Mouse (Mus musculus) left cerebral cortex, adult 2 months (tissue): ENCODE results near the gene Ell. TPM values are rescaled to one million over a fixed set of nuclear protein-coding genes. Genes with fewer than 3 reads are reported as not detected.
A peak's percentile ranks its signal among the peaks of the same experiment; 100 is the strongest.
"Not testable (repeated sequence)": the region's sequence is repeated elsewhere in the genome, so short reads cannot be mapped to it uniquely, and the experiment has no call there.

ENCODE experiments used
- DNase-seq, 2 experiments: peaks; one replicate each; pipeline ENCODE4 v3.0.0; 2021 to 2022; ENCODE audit warnings: low spot score in 2 of 2, mixed read lengths in 1 of 2; ENCODE audit errors: extremely low spot score in 1 of 2
- H3K27ac ChIP-seq: fragments of 200-600 bp; 2 replicates; pipeline ENCODE4 v1.8.1; 2022
- H3K4me3 ChIP-seq: fragments of 200-600 bp; 2 replicates; pipeline ENCODE4 v1.8.1; 2022
- CTCF ChIP-seq: fragments of 200-600 bp; IDR thresholded peaks from 2 replicates; pipeline ENCODE4 v1.8.1; 2022; ENCODE audit warnings: antibody characterized with exemption, mild to moderate bottlenecking, moderate library complexity
- intact Hi-C: fragments of 180-260 bp; cut with DNase I; formaldehyde crosslinking; loops from one replicate; pipeline ENCODE4 v1.15.1; 2025
- total RNA-seq, 2 experiments: library from RNA; stranded (reverse); gene quantifications; 2 replicates each; pipeline ENCODE4 v1.2.3; 2021

Gene Ell
- total RNA-seq, 2 experiments from 2014 or later: 18.6 to 20.8 TPM

DNA sequence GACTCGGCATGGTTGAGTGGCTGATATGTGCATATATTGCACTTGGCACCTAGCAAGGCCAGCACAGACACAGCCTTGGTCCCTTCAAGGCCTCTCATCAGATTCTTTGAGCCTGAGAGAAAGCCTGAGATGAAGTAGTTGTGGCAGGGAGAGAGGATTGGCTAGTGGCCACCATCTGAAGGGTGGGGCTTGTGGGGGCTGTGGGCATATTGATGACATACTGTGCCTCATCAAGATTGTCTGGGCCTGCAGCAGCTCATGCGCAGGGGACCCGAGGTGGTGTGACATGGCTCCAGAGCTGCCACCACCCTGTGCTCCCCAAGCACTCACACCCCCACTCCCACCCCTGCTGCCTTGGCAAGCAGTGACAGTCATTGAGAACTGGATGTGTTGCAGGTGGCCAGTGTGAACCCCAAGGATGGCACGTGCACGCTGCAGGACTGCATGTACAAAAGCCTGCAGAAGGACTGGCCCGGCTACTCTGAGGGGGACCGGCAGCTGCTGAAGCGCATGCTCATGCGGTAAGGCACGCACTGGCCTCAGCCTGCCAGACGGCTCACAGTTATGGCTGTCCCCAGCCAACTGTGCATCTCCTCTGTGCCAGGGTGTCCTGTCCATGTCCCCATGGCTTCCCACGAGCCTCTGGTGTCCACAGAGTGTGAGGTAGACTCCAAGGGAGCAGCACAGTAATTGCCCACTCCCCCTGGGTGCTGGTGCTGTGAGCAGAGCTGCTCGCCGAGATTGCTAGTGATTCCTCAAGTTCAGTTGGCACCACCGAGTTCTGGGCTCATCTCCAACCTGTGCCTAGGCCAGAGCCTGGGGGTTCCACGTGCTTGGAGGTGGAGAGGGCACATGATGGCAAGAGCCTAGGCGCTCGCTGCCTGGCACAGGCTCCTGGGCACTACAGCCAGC, 44.5 kb downstream of the Ell start:
- no peak for TF ChIP-seq CTCF
- intact Hi-C loops: no loop called here
- Histone ChIP-seq H3K4me3 (no peak overlapping the region), H3K27ac (peak overlapping the region; percentile 59)
- DNase-seq: no peak

DNA sequence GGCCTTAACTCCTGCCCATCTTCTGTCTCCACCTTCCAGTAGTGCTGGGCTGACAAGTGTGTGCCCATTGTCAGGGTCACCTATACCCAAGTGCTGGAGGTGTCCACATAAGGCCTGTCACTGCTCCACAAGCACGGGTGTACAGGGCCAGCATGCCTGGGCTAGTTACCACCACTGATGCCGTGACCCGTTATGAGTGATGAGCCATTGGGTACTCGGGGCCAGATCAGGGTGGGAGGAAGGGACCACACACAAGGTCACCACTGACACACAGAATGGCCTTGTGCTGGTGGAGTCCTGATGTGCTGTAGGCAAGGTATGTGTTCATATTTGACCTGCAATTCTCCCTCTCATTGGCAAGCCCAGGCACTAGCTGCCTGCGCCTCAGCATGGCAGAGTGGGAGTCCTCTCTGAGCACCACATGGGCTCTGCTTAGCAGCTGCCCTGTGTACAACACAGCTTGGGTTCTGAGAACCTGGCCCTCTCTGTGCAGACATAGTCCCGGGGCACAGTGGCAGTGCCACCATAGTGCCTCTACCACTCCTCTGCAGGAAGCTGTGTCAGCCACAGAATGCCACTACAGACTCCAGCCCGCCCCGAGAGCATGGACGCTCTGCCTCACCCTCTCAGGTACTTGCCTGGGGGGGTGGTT, 45.5 kb downstream of the Ell start:
- TF ChIP-seq CTCF: no peak
- no peak overlapping the region for H3K4me3 ChIP-seq
- intact Hi-C loops: loop anchor here (1.0 kb wide), 1 partner anchor 24 kb away; no protein-coding TSS in a partner anchor
- DNase-seq: no peak
- peak overlapping the region; percentile 50 for H3K27ac ChIP-seq

DNA sequence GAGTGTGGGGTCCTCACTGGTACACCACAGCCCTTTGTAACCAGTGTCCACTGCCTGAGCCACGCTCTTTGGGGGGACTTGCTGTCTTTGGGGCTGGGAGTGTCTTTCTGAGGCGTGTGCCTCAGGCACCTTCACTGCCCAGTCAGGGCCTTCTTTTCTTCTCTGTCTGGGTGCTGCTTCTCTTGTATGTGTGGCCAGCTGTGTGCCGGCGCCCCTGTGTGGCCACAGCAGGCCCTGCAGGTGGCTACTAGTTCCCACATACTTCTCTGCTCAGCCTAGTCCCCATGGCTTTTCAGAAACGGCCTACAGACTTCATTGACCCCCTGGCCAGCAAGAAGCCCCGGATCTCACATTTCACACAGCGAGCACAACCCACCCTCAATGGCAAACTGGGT, 46.0 kb downstream of the Ell start:
- peak overlapping the region; percentile 50 for H3K27ac ChIP-seq
- no peak overlapping the region for H3K4me3 ChIP-seq
- intact Hi-C loops: loop anchor here (1.0 kb wide), 1 partner anchor 25 kb away; no protein-coding TSS in a partner anchor
- DNase-seq: peak in 1 of 2 experiments; percentile 63
- peak; percentile 84 for TF ChIP-seq CTCF

DNA sequence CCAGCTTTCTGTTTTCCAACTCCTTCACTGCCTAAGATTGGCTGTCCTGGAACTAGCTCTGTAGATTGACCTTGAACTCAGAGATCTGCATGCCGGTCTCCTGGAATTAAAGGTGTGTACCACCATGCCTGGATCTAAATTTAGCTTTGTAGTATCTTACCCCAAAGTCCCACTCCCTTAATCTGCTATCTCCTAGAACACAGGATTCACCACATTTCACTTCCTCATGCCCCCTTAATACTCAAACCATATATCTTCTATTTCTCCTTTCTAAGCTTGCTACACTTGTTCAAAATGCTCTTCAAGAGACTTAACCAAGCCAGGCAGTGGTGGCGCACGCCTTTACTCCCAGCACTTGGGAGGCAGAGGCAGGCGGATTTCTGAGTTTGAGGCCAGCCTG, 48.7 kb downstream of the Ell start:
- H3K4me3 ChIP-seq, DNase-seq, intact Hi-C loops: not testable (repeated sequence)

DNA sequence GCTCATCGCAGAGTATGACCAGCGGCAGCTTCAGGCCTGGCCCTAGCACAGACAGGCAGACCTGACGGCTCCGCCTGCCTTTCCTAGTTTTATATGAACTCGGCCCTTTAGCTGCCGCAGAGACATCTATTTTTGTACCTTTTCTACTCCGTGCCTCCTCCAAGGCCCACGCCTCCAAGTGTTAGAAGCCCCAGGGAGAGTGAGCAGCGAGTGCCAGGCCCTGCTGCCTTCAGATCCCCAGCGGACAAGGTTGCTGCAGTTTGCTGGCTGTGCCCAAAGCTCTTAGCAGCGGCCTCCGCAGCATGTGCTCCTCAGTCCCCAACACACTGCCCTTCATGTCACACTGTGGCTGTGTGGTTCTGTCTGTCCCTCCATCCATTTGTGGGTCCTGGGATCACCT, 52.3 kb downstream of the Ell start:
- DNase-seq: no peak
- peak overlapping the region; percentile 56 for H3K27ac ChIP-seq
- no peak for TF ChIP-seq CTCF
- intact Hi-C loops: no loop called here
- H3K4me3 ChIP-seq: no peak overlapping the region

More for the DNA sequence above, 48.7 kb downstream of the Ell start:
- H3K27ac ChIP-seq: not testable (repeated sequence)

DNA sequence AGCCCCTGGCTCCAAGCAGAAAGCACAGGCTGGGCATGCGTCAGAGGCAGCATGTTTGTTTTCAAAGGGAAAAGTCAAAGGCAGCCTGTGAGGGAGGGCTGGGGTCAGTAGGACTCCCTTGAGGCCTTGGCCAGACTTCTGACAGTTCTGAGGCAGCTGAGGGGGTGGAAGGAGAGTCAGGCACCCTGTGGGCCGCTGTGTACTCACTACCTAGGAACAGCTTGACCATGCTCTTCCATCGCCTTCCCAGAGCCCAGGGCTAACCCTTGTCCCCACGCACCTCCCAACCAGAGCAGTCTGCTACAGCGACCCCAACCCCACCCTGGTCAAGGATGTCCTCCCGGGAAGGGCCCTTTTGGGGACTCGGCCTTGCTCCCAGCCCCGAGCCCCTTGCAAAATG, 53.9 kb downstream of the Ell start:
- DNase-seq: no peak
- H3K27ac ChIP-seq: peak overlapping the region; percentile 56
- no peak overlapping the region; the same call in 1 of the 2 replicates for H3K4me3 ChIP-seq
- no peak for TF ChIP-seq CTCF
- intact Hi-C loops: no loop called here

DNA sequence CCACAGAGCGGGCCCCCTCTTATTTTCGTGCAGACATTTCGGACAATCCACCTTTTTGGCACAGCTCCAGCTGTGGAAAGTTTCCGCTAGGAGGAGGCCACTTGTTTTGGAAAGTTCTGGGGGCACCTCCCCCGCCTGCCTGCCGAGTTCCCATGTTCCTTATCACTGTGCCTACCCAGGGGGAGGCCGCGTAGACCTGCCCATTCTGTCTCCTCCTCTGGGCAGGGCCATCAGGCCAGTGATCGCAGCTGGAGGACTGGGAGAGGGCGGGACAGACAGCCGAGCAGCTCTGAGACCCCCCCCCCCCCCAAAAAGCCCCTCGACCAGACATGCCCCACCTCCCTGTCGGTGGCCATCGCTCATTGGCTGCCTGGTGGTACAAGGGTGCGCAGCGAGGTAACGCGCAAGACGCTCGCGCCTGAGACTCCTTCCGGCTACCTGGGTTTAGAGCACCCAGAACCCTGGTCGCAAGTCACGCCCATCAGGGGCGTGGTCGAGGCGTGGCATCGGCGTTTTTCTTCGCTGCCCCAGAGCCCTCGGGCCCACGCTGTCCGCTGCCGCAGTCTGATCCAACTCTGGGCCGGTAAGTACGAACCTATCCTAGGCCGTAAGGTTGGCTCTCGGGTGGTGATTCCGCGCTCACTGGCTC, 54.8 kb downstream of the Ell start, which contains the start of gene Isyna1:
TSS of gene Isyna1 (plus strand) at position 413 of the 649 bp plus-strand sequence.
- Histone ChIP-seq H3K27ac (peak within 1 kb of the TSS; percentile 56), H3K4me3 (peak within 1 kb of the TSS; percentile 55)
- intact Hi-C loops: no loop called here
- peak; percentile 67 to 78 for DNase-seq
- no peak for TF ChIP-seq CTCF

DNA sequence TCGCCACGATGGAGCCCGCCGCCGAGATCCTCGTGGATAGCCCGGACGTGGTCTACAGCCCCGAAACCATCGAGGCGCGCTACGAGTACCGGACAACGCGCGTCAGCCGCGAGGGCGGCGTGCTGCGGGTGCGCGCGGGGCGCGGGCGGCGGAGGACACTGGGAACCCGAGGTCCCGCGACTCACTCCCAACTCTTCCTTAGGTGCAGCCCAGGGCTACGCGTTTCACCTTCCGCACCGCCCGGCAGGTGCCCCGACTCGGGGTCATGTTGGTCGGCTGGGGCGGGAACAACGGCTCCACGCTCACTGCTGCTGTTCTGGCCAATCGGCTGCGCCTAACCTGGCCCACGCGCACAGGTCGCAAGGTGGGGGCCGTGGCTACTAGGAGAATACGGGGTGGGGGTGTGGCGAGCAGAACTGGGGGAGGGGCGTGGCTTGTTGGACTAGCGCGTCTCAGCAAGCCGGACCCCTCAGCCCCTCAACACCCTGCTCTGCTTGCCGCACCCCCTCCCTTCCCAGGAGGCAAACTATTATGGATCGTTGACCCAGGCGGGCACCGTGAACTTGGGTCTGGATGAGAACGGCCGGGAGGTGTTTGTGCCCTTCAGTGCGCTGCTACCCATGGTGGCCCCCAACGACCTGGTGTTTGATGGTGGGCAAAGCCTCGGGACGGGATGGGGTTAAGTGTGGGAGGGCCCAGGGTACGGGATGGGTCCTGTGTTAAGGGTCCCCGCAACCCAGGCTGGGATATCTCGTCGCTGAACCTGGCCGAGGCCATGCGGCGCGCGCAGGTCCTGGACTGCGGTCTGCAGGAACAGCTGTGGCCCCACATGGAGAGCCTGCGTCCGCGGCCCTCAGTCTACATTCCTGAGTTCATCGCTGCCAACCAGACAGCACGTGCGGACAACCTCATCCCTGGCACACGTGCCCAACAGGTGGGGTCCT, 55.6 kb downstream of the Ell start:
- TF ChIP-seq CTCF: no peak
- intact Hi-C loops: no loop called here
- Histone ChIP-seq H3K27ac (peak overlapping the region; percentile 56), H3K4me3 (peak overlapping the region; percentile 55)
- peak in 1 of 2 experiments; percentile 51 for DNase-seq

DNA sequence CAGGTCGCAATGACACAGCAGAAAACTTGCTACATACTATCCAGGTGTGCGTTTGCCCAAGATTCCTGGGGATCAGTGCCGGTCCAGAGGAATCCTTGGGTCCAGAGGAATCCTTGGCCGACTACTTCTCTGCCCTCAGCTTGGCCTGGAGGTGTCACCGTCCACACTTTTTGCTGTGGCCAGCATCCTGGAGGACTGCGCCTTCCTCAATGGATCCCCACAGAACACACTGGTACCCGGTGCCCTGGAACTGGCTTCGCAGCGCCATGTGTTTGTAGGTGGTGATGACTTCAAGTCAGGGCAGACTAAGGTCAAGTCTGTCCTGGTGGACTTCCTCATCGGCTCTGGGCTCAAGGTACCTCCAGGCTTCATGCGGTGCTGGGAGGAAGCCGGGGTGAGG, 56.6 kb downstream of the Ell start:
- no peak for DNase-seq
- TF ChIP-seq CTCF: no peak
- H3K27ac ChIP-seq: no peak overlapping the region
- no peak overlapping the region for H3K4me3 ChIP-seq
- intact Hi-C loops: no loop called here

DNA sequence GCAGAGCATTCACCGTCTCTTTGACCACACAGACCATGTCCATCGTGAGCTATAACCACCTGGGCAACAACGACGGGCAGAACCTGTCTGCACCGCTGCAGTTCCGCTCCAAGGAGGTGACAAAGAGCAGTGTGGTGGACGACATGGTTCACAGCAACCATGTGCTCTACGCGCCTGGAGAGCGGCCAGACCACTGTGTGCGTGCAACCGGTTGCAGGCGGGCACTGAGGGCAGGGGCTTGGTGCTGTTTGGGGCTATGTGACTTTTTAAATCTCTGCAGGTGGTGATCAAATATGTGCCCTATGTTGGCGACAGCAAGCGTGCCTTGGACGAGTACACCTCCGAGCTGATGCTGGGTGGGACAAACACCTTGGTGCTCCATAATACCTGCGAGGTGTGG, 57.0 kb downstream of the Ell start:
- no peak for TF ChIP-seq CTCF
- no peak for DNase-seq
- intact Hi-C loops: no loop called here
- no peak overlapping the region for H3K27ac ChIP-seq
- no peak overlapping the region for H3K4me3 ChIP-seq

DNA sequence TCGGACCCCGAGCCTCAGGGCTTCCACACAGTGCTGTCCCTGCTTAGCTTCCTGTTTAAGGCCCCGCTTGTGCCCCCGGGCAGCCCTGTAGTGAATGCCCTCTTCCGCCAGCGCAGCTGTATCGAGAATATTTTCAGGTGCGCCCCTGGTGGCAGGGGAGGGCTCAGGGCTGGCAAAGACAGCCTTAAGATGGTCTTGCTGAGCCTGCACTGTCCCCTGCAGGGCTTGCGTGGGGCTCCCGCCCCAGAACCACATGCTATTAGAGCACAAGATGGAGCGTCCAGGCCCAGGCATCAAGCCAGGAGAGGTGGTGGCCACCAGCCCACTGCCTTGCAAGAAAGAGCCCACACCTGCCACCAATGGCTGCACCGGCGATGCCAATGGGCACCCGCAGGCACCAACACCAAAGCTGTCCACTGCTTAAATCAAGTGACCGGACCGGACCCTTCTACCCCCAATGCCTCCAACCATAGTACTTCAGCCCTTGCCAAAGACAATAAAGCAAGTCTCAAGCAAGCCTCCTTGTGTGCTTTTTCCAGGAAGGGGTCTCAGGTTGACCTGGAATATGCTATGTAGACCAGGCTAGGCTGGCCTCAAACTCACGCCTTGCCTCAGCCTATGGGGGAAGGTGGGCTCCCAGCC, 57.6 kb downstream of the Ell start:
- no peak for DNase-seq
- Histone ChIP-seq H3K27ac (no peak overlapping the region), H3K4me3 (no peak overlapping the region)
- intact Hi-C loops: no loop called here
- peak; percentile 29 for TF ChIP-seq CTCF
